Mouse (Mus musculus): ENCODE data around the gene Pde6b.

Pde6b gene

GRCm38 (mm10) chr5:108389744-108390143 lies 1.6 kb downstream of the Pde6b start:
- DNase-seq (ENCODE audit: low read depth, low spot score): no peak

- DNase-seq (ENCODE audit: low read depth, low spot score): no peak
Observed at GRCm38 (mm10) chr5:108403453-108403852, 15.3 kb downstream of the Pde6b start.

GRCm38 (mm10) chr5:108405460-108405859 lies 17.3 kb downstream of the Pde6b start:
- DNase-seq (ENCODE audit: low read depth, low spot score): peak; percentile 66

GRCm38 (mm10) chr5:108406977-108407376 lies 18.8 kb downstream of the Pde6b start:
- DNase-seq (ENCODE audit: low read depth, low spot score): no peak

- no peak for DNase-seq (ENCODE audit: low read depth, low spot score)
Observed at GRCm38 (mm10) chr5:108414711-108415110, 26.5 kb downstream of the Pde6b start.

- no peak for DNase-seq (ENCODE audit: low read depth, low spot score)
Observed at GRCm38 (mm10) chr5:108422741-108423140, 34.5 kb downstream of the Pde6b start.

- no peak for DNase-seq (ENCODE audit: low read depth, low spot score)
Observed at GRCm38 (mm10) chr5:108423427-108423826, 35.2 kb downstream of the Pde6b start.

GRCm38 (mm10) chr5:108427186-108427585 lies 39.0 kb downstream of the Pde6b start:
- peak; percentile 76 for DNase-seq (ENCODE audit: low read depth, low spot score)

GRCm38 (mm10) chr5:108431196-108431595 lies 43.0 kb downstream of the Pde6b start:
- no peak for DNase-seq (ENCODE audit: low read depth, low spot score)

- DNase-seq (ENCODE audit: low read depth, low spot score): peak; percentile 95
Observed at GRCm38 (mm10) chr5:108433804-108434587, 45.8 kb downstream of the Pde6b start, which contains the start of gene Atp5k. Atp5k (minus strand) TSS chr5:108434448.

- DNase-seq (ENCODE audit: low read depth, low spot score): no peak
Observed at GRCm38 (mm10) chr5:108436101-108436500, 47.9 kb downstream of the Pde6b start.

GRCm38 (mm10) chr5:108446973-108447372 lies 58.8 kb downstream of the Pde6b start:
- no peak for DNase-seq (ENCODE audit: low read depth, low spot score)

- DNase-seq (ENCODE audit: low read depth, low spot score): no peak
Observed at GRCm38 (mm10) chr5:108447857-108448256, 59.7 kb downstream of the Pde6b start.

- DNase-seq (ENCODE audit: low read depth, low spot score): peak; percentile 68
Observed at GRCm38 (mm10) chr5:108448785-108449668, 60.8 kb downstream of the Pde6b start, which contains the start of gene Mfsd7a. Mfsd7a (minus strand) TSS chr5:108448891.

- DNase-seq (ENCODE audit: low read depth, low spot score): no peak
Observed at GRCm38 (mm10) chr5:108450837-108451540, 62.8 kb downstream of the Pde6b start.

GRCm38 (mm10) chr5:108451611-108452010 lies 63.4 kb downstream of the Pde6b start:
- no peak for DNase-seq (ENCODE audit: low read depth, low spot score)

GRCm38 (mm10) chr5:108452422-108452821 lies 64.2 kb downstream of the Pde6b start:
- DNase-seq (ENCODE audit: low read depth, low spot score): no peak

- DNase-seq (ENCODE audit: low read depth, low spot score): no peak
Observed at GRCm38 (mm10) chr5:108454094-108454493, 65.9 kb downstream of the Pde6b start.

- DNase-seq (ENCODE audit: low read depth, low spot score): no peak
Observed at GRCm38 (mm10) chr5:108458706-108459105, 70.5 kb downstream of the Pde6b start.

GRCm38 (mm10) chr5:108460461-108460860 lies 72.3 kb downstream of the Pde6b start:
- no peak for DNase-seq (ENCODE audit: low read depth, low spot score)
